Comparison of ENCODE assay signal across 9 mouse cellular contexts in genomic region chr14:23429043-23429442, GRCm38 (mm10).
DNase-seq lines count a peak whose midpoint lies in the region; TF ChIP-seq lines count a peak whose summit lies in the region.
"Had no signal": no experiment of that assay in that cellular context is flagged by ENCODE, and none has a peak within 500 bp of the region (broad histone marks: within the 10 kb centered on the region; RNA-seq: fewer than 3 reads in every experiment).

No protein-coding gene starts in this region.

- 28% methylated on average over 4 of the region's 4 CpGs for WGBS in lung, adult 2 months

- no peak overlapping the region for H3K4me3 ChIP-seq in lung, adult 2 months (replicated peaks; ENCODE audit: extremely low read depth, low read depth, low read length)
- H3K4me3 ChIP-seq: myocyte had no signal

- TF ChIP-seq POLR2A in lung, adult 2 months (IDR thresholded peaks at IDR 0.05; ENCODE audit: borderline replicate concordance, extremely low read depth, low read depth, low read length), result no peak

- peak; percentile 37 for DNase-seq in adrenal gland, postnatal 14 days
- DNase-seq in adrenal gland, adult 18-20 months (ENCODE audit: low spot score in 2 of 2), result no peak
- no peak for DNase-seq in lung, adult 2 months
- DNase-seq in lung, adult 18-20 months, result no peak
- peak; percentile 4 to 6 for DNase-seq in kidney, adult 8-10 months
- peak; percentile 22 for DNase-seq in neural tube, embryonic 10.5 days (ENCODE audit: extremely low spot score, low spot score)
- DNase-seq in gastrocnemius, postnatal 10 days, result no peak
- no peak for DNase-seq in thymus, postnatal 25 days

- no peaks in the 10 kb centered on the region for H3K4me1 ChIP-seq in lung, adult 2 months (ENCODE audit: control insufficient read depth, insufficient read depth, low read length)

- TF ChIP-seq CTCF in lung, adult 2 months (IDR thresholded peaks at IDR 0.05; ENCODE audit: insufficient read depth, low read length), result 0 out of 2 replicates have a peak, but pooled peaks have one; percentile 18

Comparison
In these comparisons a context has a peak if more than half of its experiments do, and no peak if none do; other contexts are left out.
1. DNase-seq: peak in adrenal gland, postnatal 14 days (single experiment), kidney, adult 8-10 months (2 of 2) and neural tube, embryonic 10.5 days (single experiment); none in adrenal gland, adult 18-20 months (0 of 2), lung, adult 2 months (single experiment), lung, adult 18-20 months (0 of 2), gastrocnemius, postnatal 10 days (single experiment) and thymus, postnatal 25 days (single experiment).